Mouse (Mus musculus) right cerebral cortex, postnatal 10 days (tissue): ENCODE results near the gene Wdr82.

ENCODE experiments used
- DNase-seq, 2 experiments: peaks; one replicate each; pipeline ENCODE4 v3.0.0; 2021; ENCODE audit warnings: low spot score in 2 of 2

The Wdr82 gene

DNA sequence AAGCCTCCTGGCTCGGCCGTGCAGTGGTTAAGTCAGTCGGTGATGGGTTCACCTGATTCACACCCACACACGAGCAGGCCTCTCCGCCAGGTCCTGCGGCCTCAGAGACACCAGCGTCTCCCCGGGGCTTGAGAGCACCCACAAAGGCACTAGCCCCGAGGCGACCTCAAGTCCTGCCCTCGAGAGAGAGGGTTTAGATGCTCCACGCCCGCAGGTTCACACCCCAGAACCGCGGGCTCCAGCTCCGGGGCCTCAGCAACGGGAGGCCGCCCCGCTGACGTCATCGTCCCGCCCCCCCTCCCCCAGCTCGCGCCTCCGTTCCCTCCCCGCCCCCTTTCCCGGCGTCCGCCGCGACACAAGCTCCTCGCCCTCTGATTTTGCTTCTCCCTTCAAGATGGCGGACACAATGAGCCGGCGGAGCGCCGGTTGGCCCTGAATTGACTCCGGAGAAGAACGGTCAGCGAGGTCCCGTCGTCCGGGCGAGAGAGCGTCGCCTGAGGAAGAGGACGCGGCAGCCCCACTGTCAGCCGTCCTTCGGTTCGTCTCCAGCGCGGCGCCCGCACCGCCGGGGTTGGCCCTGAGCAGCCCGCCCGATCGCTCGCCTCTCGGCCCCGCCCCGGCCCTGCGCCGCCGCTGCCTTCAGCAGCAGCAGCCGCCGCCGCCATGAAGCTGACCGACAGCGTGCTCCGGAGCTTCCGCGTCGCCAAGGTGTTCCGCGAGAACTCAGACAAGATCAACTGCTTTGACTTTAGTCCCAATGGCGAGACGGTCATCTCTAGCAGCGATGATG lies at the start of gene Wdr82:
TSS of gene Wdr82 (plus strand) at position 373 of the 790 bp plus-strand sequence.
- peak; percentile 93 to 94 for DNase-seq

- DNase-seq, result peak; percentile 39 to 71
Measured at GRCm38 (mm10) chr9:106123599-106123998, 47.1 kb upstream of the Wdr82 start.

DNA sequence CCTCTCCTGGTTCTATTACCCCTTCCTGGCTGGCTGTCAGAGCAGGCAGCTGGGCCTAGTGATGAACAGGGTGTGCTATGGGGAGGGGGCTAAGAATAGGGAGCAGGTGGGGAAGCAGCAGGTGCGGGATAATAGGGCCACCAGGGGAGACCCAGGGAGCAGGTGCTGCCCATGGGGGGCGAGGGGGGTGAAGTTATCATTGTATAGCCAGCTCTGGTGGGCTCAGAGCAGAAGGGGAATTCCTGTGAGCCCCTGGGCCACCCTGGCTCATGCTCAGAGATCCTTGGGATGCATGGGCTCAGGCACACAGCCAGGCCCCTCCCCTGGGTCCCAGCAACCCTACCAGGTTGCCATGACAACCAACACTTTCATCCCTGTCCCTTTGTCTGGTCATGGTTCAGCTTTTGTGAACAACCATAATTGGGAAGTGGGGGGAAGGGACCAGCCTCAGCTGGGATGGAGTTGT lies 43.9 kb upstream of the Wdr82 start:
- DNase-seq, result peak; percentile 63 to 73

DNA sequence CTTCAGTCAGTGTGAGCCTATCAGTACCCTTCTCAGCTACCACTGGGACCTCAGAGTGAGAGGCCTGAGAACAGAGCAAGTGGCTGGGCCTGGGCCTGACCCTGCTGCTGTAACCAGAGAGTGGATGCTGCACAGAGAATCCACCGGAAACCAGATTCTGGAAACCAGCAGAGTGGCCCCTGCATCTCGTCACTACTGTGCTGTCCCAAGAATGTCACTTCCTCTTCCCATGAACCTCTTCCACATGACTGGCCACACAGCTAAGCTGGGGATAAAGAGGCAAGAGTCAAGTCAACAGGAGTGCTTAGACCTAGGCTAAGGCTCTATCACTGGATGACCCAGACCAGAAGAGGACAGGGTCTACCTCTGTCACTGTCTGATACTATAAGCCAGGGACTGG lies 41.7 kb upstream of the Wdr82 start:
- no peak for DNase-seq

DNA sequence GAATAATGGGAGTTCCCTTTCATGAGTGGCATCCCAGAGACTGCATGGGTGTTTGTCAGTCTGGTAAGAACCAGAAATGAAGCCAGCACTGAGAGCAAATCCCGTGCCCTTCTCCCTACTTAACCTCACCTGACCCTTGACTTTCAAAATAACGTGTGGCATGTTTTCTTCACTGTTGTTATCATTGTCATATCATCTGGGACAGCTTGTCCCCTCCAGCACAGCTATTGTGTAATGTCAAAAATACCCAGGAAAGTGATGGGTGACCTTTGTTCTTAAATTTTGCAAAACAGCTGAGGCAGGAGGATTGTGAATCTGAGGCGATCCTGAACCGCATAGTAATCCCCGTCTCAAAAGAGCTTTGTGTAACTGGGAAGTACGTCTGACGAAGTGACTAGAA lies 40.5 kb upstream of the Wdr82 start:
- DNase-seq, result no peak

- DNase-seq, result no peak
Measured at GRCm38 (mm10) chr9:106137671-106138216, 33.0 kb upstream of the Wdr82 start.

DNA sequence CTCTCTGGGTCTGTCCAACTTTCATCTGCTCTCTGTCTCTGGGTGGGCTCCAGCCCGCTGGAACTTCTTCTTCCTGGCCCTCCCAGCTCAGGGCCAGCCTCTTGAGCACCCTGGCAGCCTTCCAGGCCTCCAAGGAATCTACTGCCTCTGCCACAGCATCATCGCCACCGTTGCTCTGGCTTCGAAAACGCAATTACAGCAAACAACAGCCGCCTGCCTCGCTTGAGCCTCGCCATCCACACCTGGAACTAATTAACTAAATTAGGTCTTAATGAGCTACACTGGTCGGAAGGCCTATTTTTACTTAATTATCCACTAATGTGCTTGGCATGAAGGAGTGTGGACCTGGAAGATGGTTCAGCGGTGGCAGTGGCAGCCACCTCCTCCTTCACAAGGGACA lies 31.0 kb upstream of the Wdr82 start:
- DNase-seq, result peak in 1 of 2 experiments; percentile 65

- DNase-seq, result no peak
Measured at GRCm38 (mm10) chr9:106141955-106142354, 28.8 kb upstream of the Wdr82 start.

DNA sequence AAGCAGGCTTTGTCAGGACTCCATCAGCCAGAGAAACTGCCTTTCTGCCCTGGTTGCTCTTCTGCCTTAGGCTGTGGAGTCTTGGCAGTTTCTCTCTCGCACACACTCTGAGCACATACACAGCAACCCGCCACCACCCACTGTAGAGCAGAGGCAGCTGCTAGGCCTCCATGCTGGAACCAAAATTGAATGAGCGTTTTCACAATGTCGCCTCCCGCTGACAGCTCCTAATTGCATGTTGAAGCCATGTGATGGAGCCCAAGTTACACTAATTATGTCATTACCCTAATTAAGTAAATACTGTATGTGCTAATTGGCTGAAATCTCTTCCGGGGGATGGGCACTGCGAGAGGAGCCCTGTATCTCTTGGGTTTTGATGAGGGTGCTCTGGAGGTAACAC lies 26.6 kb upstream of the Wdr82 start:
- peak in 1 of 2 experiments; percentile 39 for DNase-seq

DNA sequence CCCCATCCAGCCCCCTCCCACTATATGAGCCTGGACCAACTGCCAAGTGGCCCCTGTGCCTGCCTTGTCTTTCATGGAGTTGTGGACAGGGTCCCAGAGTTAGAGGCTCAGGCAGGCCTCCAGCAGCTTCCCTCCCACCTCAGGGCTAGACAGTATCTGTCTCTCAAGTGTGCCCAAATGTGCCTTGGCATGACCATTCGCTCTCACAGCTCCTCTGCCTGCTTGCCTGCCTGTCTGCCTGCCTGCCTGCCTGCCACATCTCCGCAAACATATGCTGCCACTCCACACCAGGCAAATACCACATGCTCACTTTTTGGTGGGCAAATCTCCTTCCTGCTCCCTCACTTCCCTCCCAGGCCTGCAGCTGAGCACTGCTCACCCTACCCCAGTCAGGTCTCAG lies 25.1 kb upstream of the Wdr82 start:
- DNase-seq, result no peak

DNA sequence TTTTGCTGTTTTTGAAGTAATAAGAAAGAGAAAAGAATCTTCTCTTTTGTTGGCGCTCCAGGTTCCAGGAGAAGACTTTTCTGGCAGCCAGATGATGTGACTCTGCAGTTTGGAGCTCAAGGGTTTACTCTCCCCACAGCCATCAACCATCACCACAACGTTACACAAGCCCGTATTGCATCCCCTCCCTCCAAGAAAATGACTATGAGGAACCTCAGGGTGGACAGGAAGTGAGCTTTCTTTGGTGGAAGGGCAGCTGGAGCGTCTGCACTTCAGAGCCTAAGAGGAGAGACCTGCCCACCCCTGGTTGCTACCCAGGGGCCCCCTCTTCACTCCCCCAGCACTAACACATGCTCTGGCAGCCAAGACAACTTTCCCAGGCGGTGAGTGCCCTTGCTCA lies 23.4 kb upstream of the Wdr82 start:
- DNase-seq, result no peak

GRCm38 (mm10) chr9:106147851-106148431 lies 22.8 kb upstream of the Wdr82 start:
- DNase-seq, result no peak

GRCm38 (mm10) chr9:106148541-106149398 lies 22.0 kb upstream of the Wdr82 start:
- DNase-seq, result peak in 1 of 2 experiments; percentile 35

GRCm38 (mm10) chr9:106149399-106149754 lies 21.4 kb upstream of the Wdr82 start:
- DNase-seq, result no peak

DNA sequence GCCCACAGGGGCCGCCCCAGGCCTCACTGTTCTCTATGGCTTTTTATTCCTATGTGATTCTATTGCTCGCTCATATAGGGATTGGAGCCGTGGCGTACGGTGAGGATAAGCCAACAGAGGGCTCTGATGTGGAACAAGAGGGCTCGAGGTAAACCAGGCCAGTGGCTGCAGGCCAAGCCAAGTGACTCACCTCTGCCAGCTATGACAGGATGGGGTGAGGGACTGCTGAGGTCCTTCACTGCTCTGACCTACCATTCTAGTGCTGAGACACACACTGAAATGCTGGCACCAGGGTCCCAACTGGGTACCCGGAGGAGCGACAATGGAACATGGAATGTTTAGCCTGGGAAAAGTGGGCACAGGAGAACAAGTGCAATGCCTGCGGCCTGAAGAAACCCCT lies 16.6 kb upstream of the Wdr82 start:
- no peak for DNase-seq

DNA sequence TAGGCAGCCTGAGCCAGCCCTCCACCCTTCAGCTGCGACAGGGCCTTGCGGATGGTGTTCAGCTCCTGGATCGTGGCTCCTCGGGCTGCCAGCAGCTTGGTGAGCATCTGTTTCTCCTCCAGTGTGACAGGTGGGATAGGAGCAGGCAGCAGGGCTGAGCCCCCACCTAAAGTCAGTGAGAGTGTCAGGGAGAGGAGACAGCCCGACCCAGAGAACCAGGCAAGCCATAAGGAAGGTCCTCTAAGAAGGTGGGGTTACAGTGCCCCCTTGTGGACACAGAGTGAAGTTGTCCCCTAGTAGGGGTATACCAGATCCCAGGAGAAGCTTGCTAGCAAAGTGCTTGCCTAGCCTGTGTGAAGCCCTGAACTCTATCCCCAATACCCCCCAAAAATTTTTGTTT lies 14.3 kb upstream of the Wdr82 start:
- peak; percentile 76 to 82 for DNase-seq

- DNase-seq, result no peak
Measured at GRCm38 (mm10) chr9:106156921-106157622, 13.7 kb upstream of the Wdr82 start.

- DNase-seq, result no peak
Measured at GRCm38 (mm10) chr9:106157623-106157925, 13.2 kb upstream of the Wdr82 start.

DNA sequence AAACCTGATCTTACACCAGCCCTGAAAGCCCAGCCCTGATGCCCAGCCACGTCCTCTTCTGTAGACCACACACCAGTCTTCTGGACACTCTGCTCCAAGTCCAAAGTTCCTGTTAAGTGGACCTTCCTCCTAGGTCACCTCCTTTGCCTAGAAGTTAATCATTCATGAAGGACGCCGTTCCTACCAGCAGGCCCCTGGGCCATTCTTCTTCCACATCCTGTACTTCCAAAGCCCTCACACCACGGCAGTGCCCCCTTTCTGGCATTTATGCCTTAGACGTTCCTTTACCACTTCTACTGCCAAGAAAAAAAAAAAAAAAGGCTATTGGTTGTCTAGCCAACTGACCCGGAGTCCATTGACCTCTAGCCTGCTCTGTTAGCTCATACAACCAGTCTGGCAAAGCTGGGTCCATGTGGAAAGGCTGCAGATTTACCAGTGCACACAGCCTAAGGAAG lies 12.7 kb upstream of the Wdr82 start, which contains the start of gene Glyctk:
TSS of gene Glyctk (minus strand) at position 102 of the 455 bp plus-strand sequence.
- DNase-seq, result no peak

DNA sequence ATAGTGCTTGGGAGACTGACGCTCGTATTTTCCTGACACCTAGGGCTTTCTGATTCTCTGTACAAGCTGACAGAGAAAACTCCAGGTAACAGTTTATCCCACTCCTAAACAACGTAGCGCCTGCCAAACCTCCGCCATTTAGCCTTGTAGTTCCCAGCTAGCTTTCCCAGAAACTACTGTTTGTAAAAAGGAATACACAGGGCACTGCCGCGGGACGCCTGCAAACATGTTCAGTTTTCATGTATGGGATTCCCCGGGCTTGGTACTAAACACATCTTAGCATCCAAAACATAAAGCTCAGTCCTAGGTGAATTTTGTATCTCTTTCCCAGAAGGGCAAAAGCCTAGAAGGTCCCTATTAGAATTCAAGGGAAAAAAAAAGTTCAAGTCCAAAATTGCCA lies 11.5 kb upstream of the Wdr82 start:
- DNase-seq, result no peak

GRCm38 (mm10) chr9:106159784-106160301 lies 10.9 kb upstream of the Wdr82 start:
- peak; percentile 96 to 97 for DNase-seq
